Mouse (Mus musculus) neural tube, embryonic 10.5 days (tissue): ENCODE measurements at regions not wholly inside any gene's neighbourhood (a gene's known extent, or its start where the extent isn't known, plus 50 kb on each side); places are given as distances from the start of the nearest gene placed in this dataset.

Experiments used
- DNase-seq: peaks from one replicate; pipeline ENCODE4 v3.0.0-alpha.2; 2017; ENCODE audit warnings: low spot score; ENCODE audit errors: extremely low spot score

DNA sequence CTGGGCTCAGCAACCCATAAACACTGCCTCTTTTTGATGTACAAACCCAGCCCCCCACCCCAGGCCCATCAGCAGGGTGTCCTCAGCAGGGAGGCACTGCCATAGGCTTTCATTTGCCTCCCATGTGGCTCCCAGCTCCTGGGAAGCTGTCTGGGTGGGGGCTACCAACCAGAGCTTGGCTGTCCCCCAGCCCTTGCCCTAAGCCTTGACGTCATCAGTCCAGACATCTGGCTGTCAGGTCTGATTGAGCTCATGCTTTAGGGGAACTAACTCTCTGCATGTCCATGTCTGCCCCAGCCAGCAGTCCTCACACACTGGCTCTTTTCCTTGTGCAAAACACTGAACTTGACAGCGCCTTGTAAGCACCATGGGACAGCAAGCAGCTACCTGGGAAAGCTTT is 255.3 kb downstream of the Dysf start:
- DNase-seq: no peak

DNA sequence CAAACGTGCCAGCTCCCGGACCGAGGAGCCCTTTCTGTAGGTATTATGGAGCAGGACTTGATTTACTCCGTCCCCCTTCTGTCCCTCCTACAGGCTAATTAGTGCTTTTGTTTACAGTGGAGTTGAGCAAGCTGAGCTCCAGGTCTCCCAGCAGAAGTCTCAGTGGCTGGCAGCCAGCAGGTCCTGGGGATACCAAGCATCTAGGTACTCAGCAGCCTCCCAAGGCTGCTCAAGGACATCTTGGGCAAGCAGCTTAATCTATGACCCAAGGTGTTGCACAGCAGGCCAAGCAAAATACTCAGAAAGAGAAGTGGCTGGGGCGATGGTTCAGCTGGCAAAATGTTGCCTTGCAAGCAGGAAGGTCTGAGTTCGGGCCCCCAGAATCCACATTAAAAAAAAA is 254.4 kb downstream of the Dysf start:
- DNase-seq: no peak

GRCm38 (mm10) chr6:84261483-84261882 is 253.1 kb downstream of the Dysf start:
- no peak for DNase-seq
